Mouse (Mus musculus) megakaryocyte, embryonic 14.5 days (primary cell): ENCODE measurements around the gene Cpne5.

Experiments used
- FLI1 ChIP-seq: IDR thresholded peaks from 2 replicates; pipeline ENCODE4 v1.6.1; 2012; ENCODE audit warnings: low read length, inconsistent platforms, mixed read lengths
- GATA1 ChIP-seq: IDR thresholded peaks from 3 replicates; pipeline ENCODE4 v1.6.1; 2012; ENCODE audit warnings: mixed read lengths, low read length, inconsistent platforms, borderline replicate concordance

DNA sequence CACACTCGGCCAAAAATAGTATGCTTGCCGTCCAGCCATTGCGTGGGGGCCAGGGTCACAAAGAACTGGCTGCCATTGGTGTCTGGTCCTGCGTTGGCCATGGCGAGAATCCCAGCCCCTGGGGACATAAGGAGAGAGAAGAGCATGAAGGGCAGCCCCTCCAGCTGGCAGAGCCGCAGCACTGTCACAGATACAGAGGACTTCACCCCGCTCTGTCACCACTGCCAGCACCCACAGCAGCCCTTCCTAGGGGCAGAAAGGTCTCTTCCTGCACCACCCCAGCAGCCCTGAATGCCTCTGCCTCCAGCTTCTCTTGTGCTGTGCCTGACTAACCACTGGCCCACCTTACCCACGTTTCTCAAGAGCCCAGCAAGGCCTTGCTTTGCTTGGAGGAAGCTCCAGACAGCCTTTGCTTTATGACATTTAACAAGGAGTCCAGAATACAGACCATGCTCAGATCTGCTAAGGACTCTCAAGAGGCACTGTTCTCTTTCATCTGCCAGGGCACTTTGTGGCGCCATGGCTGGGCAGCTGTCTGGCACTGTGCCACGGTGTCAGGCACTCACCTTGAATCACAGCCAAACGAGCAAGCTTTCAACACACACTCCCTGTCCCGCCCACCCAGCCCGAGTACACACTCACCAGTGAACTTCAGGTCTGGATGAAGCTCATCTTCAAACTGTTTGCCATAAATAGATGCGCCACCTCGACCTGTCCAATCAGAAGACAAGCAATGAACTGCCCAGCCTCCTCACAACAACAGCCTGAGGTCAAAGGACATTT lies 13.8 kb upstream of the Cpne5 start:
- TF ChIP-seq GATA1 (no peak), FLI1 (no peak)
